Mouse (Mus musculus): ENCODE measurements around the gene Ubn2. TPM values are rescaled to one million over a fixed set of nuclear protein-coding genes. Genes with fewer than 3 reads are reported as not detected.
A peak's percentile ranks its signal among the peaks of the same experiment; 100 is the strongest.
"Not testable (repeated sequence)": the region's sequence is repeated elsewhere in the genome, so short reads cannot be mapped to it uniquely, and the experiment has no call there.

Ubn2 gene
- 10 to 100 TPM; 44.3 to 62.6 TPM for total RNA-seq (2021)

GRCm38 (mm10) chr6:38433261-38434033 is at the start of gene Ubn2:
Gene Ubn2, plus strand, starts transcription at chr6:38433950.
- peak; percentile 98 to 99 for DNase-seq (ENCODE audit: low spot score in 2 of 2)
- intact Hi-C loops (cut with DNase I) = loop anchor here (1.0 to 5.0 kb wide), 2 partner anchors 51 to 100 kb away; partner anchors contain the start of genes Fmc1 and Ttc26

- intact Hi-C loops (cut with DNase I) = no loop called here
- peak; percentile 9 to 25 for DNase-seq (ENCODE audit: low spot score in 2 of 2)
These were observed 44.1 kb upstream of the Ubn2 start for GRCm38 (mm10) chr6:38389671-38390070.

GRCm38 (mm10) chr6:38432457-38432856 is 1.3 kb upstream of the Ubn2 start:
- not testable (repeated sequence) for DNase-seq (ENCODE audit: low spot score in 2 of 2)
- intact Hi-C loops (cut with DNase I) = loop anchor here (5.0 kb wide), 1 partner anchor 50 kb away; the partner anchor contains the start of gene Ttc26

- peak; percentile 70 to 74 for DNase-seq (ENCODE audit: low spot score in 2 of 2)
- intact Hi-C loops (cut with DNase I) = loop anchor here (1.0 to 5.0 kb wide), 2 partner anchors 52 to 99 kb away; partner anchors contain the start of genes Fmc1 and Ttc26
These were observed 589 bp downstream of the Ubn2 start for GRCm38 (mm10) chr6:38434055-38435023.

- intact Hi-C loops (cut with DNase I) = no loop called here
- DNase-seq (ENCODE audit: low spot score in 2 of 2) = no peak
These were observed 10.1 kb downstream of the Ubn2 start for GRCm38 (mm10) chr6:38443842-38444241.

- DNase-seq (ENCODE audit: low spot score in 2 of 2) = no peak
- intact Hi-C loops (cut with DNase I) = no loop called here
These were observed 14.5 kb downstream of the Ubn2 start for GRCm38 (mm10) chr6:38448295-38448694.

- DNase-seq (ENCODE audit: low spot score in 2 of 2) = no peak
- intact Hi-C loops (cut with DNase I) = no loop called here
These were observed 19.3 kb downstream of the Ubn2 start for GRCm38 (mm10) chr6:38453049-38453448.

GRCm38 (mm10) chr6:38456425-38456824 is 22.7 kb downstream of the Ubn2 start:
- intact Hi-C loops (cut with DNase I); DNase-seq (ENCODE audit: low spot score in 2 of 2): not testable (repeated sequence)

- DNase-seq (ENCODE audit: low spot score in 2 of 2) = no peak
- intact Hi-C loops (cut with DNase I) = no loop called here
These were observed 24.3 kb downstream of the Ubn2 start for GRCm38 (mm10) chr6:38458075-38458474.

- intact Hi-C loops (cut with DNase I) = no loop called here
- DNase-seq (ENCODE audit: low spot score in 2 of 2) = no peak
These were observed 35.8 kb downstream of the Ubn2 start for GRCm38 (mm10) chr6:38469591-38469990.

GRCm38 (mm10) chr6:38481694-38482371 is 48.1 kb downstream of the Ubn2 start:
- intact Hi-C loops (cut with DNase I) = no loop called here

GRCm38 (mm10) chr6:38492550-38492949 is 58.8 kb downstream of the Ubn2 start:
- DNase-seq (ENCODE audit: low spot score in 2 of 2) = no peak
- intact Hi-C loops (cut with DNase I) = no loop called here

More at GRCm38 (mm10) chr6:38481694-38482371, 48.1 kb downstream of the Ubn2 start:
- no peak for DNase-seq (ENCODE audit: low spot score in 2 of 2)

- no peak for DNase-seq (ENCODE audit: low spot score in 2 of 2)
- intact Hi-C loops (cut with DNase I) = no loop called here
These were observed 61.9 kb downstream of the Ubn2 start for GRCm38 (mm10) chr6:38495641-38496040.

GRCm38 (mm10) chr6:38512096-38512495 is 78.3 kb downstream of the Ubn2 start:
- DNase-seq (ENCODE audit: low spot score in 2 of 2) = no peak
- intact Hi-C loops (cut with DNase I) = no loop called here

GRCm38 (mm10) chr6:38512830-38513229 is 79.1 kb downstream of the Ubn2 start:
- no peak for DNase-seq (ENCODE audit: low spot score in 2 of 2)
- intact Hi-C loops (cut with DNase I) = no loop called here

GRCm38 (mm10) chr6:38515201-38515600 is 81.5 kb downstream of the Ubn2 start:
- no peak for DNase-seq (ENCODE audit: low spot score in 2 of 2)
- intact Hi-C loops (cut with DNase I) = no loop called here

- DNase-seq (ENCODE audit: low spot score in 2 of 2) = no peak
- intact Hi-C loops (cut with DNase I) = no loop called here
These were observed 90.1 kb downstream of the Ubn2 start for GRCm38 (mm10) chr6:38523851-38524250.

GRCm38 (mm10) chr6:38531211-38531820 is 97.6 kb downstream of the Ubn2 start:
- DNase-seq (ENCODE audit: low spot score in 2 of 2) = no peak
- intact Hi-C loops (cut with DNase I) = no loop called here
